Mouse (Mus musculus) G1E-ER4 (cell line): ENCODE measurements around the gene Gm21860. TPM values are rescaled to one million over a fixed set of nuclear protein-coding genes. Genes with fewer than 3 reads are reported as not detected.
"Not testable (repeated sequence)": the region's sequence is repeated elsewhere in the genome, so short reads cannot be mapped to it uniquely, and the experiment has no call there.

ENCODE experiments used
- GATA1 ChIP-seq: IDR thresholded peaks from one replicate; pipeline ENCODE4 v1.8.0; 2012; ENCODE audit warnings: low read length, inconsistent platforms
- polyA plus RNA-seq: library from polyadenylated mRNA; stranded (reverse); fragments of >175 nt; gene quantifications from 2 replicates; pipeline ENCODE4 v1.2.3, GENCODE M21; 2012

The Gm21860 gene
- polyA plus RNA-seq, result not detected in 2 replicates

DNA sequence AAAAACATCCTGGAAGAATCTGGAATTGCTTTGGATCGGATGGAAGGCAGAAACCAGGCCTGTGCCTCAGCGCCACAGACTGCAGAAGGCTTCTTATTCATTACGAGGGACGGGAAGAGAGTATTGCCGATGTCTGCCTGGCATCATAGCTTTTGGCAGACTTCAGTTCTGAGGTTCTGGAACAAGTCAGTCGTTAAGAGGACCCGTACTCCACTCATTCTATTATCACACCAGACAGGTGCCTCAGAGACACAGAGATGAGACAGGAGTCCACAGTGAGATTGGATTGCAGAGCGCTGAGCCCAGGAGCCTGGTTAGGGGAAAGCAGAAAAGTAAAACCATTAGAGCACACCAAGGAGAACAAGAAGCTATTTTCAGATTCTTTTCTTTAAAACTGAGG is at the start of gene Gm21860:
Gene Gm21860 (minus strand): TSS at position 101 of the 400 bp plus-strand sequence.
- TF ChIP-seq GATA1, result not testable (repeated sequence)

DNA sequence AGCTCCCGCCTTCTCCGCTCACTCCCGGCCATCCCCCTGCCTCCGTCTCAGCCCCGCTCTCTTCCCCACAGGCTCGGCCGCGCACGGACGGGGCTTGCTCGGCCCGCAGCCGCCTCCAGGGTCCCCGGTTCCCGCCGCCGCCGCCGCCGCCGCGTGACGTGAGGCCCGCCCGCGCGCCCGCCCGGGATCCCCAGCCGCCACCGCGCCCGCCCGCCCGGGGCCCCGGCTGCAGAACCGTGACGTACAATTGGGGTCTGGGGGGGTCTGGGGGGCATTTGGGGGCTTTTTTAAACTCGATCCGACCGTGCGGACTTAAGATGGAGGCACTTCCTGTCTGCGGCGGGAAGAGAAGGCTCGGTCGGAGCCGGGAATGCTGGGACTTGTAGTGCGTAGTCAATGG is 29.8 kb upstream of the Gm21860 start, which contains the start of gene Gm47283:
Gene Gm47283 (plus strand): TSS at position 301 of the 400 bp plus-strand sequence.
- not testable (repeated sequence) for TF ChIP-seq GATA1

DNA sequence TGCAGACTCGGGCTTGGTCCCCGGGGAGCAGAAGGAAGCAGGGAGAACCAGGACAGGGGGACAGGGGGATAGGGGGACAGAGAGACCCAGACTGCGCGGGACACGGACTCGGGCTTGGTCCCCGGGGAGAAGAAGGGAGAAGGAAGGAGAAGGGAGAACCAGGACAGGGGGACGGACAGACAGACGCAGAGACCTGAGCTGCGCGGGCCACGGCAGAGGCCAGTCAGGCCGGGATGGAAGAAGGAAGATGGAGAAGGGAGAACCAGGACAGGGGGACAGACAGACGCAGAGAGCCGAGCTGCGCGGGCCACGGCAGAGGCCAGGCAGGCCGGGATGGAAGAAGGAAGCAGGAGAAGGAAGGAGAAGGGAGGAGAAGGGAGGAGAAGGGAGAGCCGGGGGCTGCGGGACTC is 10.8 kb downstream of the Gm21860 start:
- TF ChIP-seq GATA1, result no peak

DNA sequence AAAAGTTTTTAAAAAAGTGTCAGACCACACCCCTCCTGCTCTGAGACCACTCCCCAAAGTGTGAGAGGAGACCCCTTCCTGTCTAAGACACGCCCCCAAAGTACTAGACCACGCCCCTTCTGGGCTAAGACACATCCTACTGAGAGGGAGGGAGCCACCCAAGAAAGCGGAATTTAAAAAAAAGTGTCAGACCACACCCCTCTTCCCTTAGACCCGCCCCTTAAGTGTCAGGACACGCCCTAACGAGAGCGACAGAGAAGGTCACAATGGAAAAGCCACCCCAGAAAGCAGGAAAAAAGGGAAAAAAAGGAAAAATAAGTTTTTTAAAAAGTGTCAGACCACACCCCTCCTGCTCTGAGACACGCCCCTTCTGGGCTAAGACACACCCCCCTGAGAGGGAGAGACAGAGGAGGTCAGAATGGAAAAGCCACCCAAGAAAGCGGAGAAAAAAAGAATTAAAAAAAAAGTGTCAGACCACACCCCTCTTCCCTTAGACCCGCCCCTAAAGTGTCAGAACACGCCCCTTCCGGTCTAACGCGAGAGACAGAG is 14.5 kb downstream of the Gm21860 start:
- no peak for TF ChIP-seq GATA1

DNA sequence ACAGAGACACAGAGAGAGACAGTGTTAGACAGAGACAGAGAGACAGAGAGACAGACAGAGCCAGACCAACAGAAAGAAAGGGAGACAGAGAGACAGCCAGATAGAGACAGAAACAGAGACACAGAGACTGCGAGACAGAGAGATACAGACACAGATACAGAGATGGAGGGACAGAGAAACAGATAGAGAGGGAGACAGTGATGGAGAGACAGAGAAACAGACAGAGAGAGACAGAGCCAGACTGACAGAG is 16.3 kb downstream of the Gm21860 start:
- no peak for TF ChIP-seq GATA1

DNA sequence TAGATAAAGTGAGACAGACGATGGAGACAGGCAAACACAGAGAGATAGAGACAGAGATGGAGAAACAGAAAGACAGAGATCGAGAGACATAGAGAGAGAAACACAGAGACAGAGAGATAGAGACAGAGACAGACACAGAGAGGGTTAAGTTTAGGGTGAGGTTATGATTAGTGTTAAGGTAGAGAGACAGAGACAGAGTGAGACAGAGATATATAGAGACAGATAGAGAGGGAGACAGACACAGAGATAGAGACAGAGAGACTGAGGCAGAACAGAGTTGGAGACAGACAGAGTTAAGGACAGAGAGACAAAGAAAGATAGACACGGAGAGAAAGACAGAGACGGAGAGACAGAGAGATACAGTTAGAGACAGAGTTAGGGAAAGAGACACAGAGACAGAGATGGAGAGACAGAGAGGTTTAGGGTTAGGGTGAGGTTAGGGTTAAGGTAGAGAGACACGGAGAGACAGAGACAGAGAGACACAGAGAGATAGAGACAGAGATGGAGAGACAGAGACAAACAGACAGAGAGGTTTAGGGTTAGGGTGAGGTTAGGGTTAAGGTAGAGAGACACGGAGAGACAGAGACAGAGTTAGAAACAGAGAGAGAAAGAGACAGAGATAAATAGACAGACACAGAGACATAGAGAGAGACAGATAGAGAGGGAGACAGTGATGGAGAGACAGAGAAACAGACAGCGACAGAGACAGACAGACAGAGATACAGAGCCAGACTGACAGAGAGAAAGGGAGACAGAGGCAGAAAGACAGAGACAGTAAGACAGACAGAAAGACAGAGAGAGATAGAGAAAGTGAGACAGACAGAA is 16.8 kb downstream of the Gm21860 start:
- no peak for TF ChIP-seq GATA1

Other genes starting within 250 kb of the Gm21860 start
- not detected in 2 replicates for gene Gm47283, start 29.9 kb upstream of the Gm21860 start, polyA plus RNA-seq
- gene Gm21748, start 84.4 kb upstream of the Gm21860 start, polyA plus RNA-seq, result not detected in 2 replicates